Mouse (Mus musculus) liver, adult (tissue): ENCODE measurements around the gene Cdc73.
"Not testable (repeated sequence)": the region's sequence is repeated elsewhere in the genome, so short reads cannot be mapped to it uniquely, and the experiment has no call there.

Experiments used
- GATA4 ChIP-seq: IDR thresholded peaks from 2 replicates; pipeline ENCODE4 v1.6.1; 2014; ENCODE audit warnings: mild to moderate bottlenecking, low read length; ENCODE audit not compliant: insufficient replicate concordance

Gene Cdc73

DNA sequence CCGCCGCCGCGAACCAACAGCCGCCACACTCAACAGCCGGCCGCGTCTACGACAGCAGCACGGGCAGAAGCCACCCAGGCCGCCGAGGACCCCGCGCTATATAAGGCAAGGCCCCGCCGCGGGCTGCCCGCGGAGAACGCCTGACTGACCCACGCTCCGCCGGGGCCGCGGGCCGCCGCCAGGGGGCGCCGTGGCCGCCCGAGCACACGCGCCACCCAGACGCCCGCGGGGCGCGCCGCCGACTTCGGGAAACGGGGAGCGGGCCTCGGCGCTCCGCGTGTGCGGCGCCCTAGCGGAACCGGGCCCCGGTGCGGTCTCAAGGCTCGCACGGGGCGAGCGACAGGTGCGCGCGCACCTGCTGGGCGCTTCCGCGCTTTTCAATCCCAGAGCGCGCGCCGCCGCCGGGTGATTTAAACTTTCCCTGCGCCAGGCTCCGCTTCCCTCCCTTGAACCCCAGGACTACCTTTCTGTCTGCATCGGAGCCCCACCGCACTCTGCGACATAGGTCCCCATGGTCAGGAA is at the start of gene Cdc73:
Gene Cdc73 (minus strand): TSS at position 153 of the 522 bp plus-strand sequence.
- no peak for TF ChIP-seq GATA4

DNA sequence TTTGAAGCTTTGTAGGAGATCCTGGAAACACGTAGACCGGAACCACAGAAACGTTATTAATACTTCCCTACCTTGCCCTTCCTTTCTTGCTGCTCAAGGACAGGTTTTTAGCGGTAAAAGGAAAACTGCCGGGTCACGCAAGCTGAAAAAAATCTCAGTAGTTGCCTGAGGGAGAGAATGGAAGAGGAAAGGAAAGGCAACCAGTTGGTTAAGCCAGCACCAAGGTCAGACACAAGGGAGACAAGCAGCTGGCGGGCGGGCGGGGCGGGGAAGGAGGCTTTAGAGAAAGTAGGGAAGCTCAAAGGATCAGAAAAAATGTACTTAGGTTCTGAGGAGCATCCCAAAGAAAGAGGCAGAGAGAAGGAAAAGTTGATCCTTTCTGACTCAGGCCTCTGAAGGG is 43.2 kb upstream of the Cdc73 start:
- TF ChIP-seq GATA4 = no peak

DNA sequence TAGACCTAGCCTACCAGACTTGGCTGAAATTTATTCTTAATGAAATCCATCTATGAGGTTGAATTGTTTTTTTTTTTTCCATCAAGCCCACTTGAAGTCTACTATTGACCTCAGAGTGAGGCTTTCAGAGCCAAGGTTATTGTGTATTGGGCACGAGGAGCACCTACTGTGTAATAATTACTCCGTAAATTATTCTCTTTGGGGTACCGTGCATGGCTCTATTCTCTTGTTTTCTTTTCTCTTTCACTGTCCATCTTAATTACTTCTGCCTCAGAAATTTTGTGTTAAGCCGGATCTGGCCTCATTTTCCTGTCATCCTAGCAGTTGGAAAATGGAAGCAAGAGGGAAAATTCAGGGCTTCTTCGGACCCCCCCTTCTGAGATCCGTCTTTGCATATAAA is 39.5 kb upstream of the Cdc73 start:
- no peak for TF ChIP-seq GATA4

DNA sequence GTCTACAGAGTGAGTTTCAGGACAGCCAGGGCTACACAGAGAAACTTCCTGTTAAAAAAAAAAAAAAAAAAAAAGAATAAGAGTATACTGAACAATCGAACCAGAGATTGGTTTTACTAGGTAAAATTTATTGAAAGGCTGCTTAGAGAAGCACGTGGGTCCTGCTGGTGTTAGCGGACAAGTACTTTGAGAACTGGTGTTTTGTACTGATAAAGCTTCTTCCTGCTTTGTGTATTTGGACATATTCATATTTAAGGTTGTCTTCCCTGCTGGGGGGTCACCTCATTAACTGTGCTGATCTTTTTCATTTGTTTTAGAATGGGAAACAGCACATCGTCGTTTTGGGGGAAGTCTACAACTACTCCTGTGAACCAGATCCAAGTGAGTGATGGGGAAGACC is 38.6 kb upstream of the Cdc73 start:
- no peak for TF ChIP-seq GATA4

DNA sequence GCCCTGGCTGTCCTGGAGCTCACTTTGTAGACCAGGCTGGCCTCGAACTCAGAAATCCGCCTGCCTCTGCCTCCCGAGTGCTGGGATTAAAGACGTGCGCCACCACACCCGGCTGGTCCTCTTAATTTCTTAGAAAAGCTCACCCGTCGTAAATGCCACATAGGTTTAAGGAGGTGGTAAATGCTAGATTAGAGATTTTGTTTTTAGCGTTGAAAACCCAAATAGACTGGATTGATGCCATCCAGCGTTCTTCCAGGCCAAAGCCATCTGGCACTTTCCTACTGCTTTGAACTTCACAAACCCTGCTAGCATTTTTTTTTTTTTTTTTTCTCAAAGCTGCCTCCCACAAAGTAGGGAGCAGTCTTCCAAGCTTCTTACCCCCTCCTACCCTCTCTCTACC is 37.9 kb upstream of the Cdc73 start:
- no peak for TF ChIP-seq GATA4

DNA sequence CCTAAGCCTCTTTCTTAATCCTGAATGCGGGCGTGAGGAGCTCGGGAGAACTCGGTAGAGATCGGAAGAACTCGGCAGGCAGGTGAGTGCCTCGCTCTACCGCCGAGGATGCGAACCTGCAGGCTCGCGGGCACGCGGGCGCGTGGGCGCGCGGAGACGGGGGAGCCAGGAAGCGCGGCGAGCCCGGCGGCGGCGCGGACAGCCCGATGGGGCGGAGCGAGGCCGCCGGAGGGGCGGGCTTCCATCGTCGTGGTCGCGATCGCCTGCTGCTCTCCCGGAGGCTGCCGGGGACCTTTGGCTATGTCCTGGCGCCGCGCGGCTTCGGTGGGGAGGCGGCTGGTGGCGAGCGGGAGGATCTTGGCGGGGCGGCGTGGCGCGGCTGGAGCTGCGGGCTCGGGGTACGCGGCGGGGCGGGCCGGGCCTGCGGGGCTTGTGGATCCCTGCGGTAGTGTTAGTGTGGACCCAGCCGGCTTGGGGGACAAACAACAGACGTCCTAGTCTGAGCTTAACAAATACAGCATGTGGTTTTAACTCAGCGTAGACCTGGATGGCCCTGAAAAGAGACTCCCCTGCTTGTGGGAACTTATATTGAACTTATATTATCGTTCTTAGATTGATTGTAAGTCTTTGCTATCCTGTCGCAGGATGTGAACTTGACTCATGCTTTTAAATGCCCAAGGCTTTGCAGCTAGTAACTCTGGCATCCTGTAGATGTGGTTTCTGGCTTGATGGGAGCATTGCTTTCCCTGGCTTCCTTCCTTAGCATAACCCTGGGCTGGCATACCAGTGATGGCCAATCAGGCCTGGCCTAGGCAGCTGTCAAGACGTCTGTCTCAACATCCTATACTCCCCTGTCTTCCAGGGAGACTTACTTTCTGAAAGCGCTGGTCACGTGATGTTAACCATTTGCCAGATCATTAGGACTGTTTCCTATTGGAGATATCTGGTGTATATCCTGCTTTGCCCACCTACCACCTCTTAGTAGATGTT is 37.0 kb upstream of the Cdc73 start:
- no peak for TF ChIP-seq GATA4

DNA sequence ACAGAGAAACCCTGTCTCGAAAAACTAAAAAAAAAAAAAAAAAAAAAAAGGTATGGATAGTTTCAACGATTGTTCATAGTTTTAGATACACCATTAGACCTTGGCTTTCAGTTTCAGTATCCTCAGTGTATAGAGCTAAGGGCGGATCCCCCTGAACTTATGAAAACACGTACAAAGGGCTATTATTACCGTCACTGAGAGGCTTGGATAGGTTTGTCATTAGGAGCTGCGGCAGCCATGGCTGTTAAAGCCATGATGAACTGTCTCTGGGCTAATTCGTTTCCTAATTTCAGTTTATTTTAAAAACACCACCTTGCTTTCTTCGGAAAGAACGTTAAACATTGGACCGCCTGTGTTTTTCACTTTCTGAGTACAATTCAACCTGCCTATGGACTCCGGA is 36.1 kb upstream of the Cdc73 start:
- TF ChIP-seq GATA4 = no peak

DNA sequence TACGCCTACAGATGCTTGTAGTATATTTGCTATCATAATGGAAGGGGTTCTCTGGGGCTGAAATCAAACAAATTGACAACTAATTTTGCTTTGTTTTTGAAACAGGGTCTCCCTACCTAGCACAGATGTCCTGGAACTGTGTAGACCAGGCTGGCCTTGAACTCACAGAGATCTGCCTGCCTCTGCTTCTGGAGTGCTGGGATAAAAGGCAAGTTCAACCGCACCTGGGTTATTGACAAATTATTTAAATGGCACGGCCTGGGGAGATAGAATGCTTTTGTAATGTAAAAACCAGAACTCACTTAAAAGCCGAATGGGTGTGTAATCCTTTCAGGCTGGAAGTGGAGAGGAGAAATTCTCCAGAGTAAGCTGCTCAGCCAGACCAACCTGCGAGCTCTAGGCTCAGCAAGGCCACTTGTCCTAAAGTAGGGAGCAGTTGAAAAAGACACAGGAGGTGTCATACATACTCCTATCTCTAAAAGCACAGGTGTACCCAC is 31.3 kb upstream of the Cdc73 start:
- TF ChIP-seq GATA4 = no peak

DNA sequence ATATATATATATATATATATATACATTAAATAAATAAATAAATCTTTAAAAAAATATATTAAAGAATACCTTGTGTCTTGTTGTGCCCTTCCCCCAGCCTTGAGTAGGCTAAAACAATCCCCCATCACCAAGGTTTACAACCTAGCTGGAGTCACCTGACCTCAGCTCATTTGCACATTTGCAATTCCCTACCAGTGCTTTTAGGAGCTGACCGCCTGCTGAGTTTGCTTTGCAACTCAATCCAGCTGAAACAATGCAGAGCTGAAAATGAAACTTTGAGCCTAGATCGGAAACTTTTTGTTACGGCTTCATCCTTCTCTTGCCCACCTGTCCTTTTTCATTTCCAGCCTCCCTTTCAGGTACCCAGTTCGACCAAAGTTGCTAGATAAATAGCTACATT is 29.0 kb upstream of the Cdc73 start:
- no peak for TF ChIP-seq GATA4

DNA sequence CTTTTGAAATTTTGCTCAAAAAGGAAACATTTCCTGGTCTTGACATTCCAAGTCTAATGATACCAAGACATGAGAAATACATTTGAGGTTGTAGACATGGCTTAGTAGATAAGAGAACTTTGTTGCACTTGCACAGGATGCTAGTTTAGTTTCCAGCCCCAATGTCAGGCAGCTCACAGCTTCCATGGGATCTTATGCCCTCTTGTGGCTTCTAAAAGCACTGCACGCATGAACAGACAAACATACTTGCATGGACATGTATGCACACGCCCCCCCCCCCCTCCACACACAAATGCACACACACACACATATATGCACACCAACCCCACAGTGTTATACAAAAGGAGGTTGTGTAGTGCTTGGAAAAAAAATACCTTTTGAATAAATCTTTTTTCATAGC is 28.2 kb upstream of the Cdc73 start:
- no peak for TF ChIP-seq GATA4

DNA sequence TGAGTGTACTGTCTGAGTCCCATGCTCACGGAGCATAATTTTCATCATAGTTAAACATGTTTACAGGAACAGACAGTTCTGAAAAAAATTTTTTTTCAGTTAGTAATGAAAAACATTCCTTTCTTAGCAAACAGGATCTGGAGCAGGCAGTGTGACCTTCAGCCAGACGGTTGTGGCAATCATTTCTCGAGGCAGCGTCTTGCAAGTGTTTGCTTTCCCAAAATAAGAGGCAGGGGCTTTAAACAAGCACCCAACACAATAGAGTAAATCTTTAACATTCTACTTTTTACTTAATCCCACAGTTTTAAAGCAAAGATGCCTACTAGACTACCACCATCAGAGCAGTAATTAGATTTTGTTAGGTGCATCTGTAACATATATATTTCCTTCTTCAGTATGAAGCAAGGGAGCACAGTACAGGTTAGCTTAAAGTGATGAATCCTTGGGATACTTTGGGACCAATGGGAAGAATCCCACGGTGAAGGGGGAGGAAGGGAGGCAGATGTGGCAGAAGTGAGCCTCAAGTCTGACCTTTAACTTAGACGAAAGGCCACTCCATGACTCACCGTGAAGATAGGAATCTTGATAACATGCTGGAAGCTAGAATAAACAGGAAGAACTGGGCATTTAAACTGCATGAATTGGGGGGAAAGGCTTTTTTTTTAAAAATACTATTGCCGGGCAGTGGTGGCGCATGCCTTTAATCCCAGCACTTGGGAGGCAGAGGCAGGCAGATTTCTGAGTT is 25.2 kb upstream of the Cdc73 start:
- no peak for TF ChIP-seq GATA4

DNA sequence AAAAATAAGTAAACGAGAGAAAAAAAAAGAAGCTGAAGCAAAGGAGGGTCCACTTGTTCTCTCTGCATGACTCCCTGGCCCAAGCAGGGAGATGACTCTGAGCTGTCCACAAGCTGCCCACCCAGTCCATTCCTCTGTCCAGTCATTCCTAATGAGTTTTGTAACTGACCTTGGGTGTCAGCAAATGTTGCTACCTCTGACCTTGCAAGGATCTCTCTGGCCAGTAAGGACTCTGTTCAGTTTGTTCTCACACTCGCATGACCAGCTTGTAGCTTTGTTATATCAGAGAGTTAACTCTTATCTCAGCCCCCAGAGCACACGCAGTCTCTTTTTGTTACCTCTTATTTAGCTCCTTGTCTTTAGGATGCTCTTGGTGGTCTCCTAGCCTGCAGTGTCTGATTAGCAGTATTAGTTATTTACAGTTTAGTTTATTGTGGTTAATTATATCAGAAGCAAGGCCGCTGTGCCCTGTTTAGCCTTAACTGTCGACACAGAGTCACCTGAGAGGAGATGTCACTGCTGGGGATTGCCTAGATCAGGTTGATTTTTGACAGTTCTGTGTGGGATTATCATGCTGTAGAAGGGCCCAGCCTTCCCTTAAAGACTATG is 21.9 kb upstream of the Cdc73 start:
- TF ChIP-seq GATA4 = no peak

DNA sequence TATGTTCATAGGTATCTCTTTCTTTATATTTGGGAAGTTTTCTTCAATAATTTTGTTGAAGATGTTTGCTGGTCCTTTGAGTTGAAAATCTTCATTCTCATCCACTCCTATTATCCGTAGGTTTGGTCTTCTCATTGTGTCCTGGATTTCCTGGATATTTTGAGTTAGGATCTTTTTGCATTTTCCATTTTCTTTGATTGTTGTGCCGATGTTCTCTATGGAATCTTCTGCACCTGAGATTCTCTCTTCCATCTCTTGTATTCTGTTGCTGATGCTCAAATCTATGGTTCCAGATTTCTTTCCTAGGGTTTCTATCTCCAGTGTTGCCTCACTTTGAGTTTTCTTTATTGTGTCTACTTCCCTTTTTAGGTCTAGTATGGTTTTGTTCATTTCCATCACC is 13.3 kb upstream of the Cdc73 start, which contains the start of gene Glrx2:
Gene Glrx2 (plus strand): TSS at position 301 of the 400 bp plus-strand sequence.
- TF ChIP-seq GATA4 = not testable (repeated sequence)

DNA sequence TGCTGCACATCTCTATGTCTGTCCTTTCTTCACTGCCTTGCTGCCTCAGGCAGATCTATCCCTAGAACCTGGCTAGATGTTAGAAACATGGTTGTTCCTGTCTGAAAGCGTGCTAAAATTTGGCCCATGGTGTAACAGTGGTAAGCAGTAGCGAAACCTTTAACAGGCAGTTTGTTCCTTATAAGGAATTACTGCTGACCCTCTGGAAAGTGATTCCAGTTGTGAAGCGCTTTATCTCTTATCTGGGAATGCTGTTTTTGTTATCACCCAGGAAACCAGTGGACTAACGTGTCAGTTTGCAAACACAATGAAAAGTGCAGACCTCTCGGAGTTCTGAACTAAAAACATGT is 7.9 kb upstream of the Cdc73 start:
- TF ChIP-seq GATA4 = no peak

DNA sequence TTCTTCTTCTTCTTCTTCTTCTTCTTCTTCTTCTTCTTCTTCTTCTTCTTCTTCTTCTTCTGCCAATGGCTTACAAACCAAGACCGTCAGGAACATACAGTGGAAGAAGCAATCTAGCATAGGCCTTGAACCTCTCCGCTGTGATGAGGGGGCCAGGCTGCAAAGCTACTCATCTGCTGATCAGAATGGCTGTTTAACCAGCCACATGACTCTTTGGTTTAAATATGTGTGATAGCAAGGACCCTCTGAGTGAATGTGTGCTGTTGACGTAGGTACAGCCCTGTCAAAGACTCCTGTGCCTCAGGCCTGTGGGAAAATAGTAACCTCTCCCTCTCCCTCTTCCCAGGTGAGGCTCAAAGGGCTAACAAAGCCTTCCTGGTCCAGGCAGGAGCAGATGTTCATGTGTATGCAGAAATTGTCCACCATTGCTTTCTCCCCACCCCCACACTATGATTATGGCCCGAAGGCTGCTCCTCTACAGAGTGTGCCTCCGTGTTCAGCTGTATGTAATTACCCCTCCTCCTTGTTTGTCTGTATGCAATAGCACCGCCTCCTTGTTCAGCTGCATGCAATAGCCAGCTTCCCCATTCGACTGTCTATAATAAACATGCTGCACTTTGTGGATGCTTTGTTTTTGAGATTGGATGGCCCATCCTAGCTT is 7.4 kb upstream of the Cdc73 start:
- no peak for TF ChIP-seq GATA4
